Mouse (Mus musculus) left cerebral cortex, adult 2 months (tissue): ENCODE results near the gene Rab11fip4. TPM values are rescaled to one million over a fixed set of nuclear protein-coding genes. Genes with fewer than 3 reads are reported as not detected.
A peak's percentile ranks its signal among the peaks of the same experiment; 100 is the strongest.

Experiments
- DNase-seq, 2 experiments: peaks; one replicate each; pipeline ENCODE4 v3.0.0; 2021 to 2022; ENCODE audit warnings: low spot score in 2 of 2, mixed read lengths in 1 of 2; ENCODE audit errors: extremely low spot score in 1 of 2
- H3K27ac ChIP-seq: fragments of 200-600 bp; 2 replicates; pipeline ENCODE4 v1.8.1; 2022
- H3K4me3 ChIP-seq: fragments of 200-600 bp; 2 replicates; pipeline ENCODE4 v1.8.1; 2022
- CTCF ChIP-seq: fragments of 200-600 bp; IDR thresholded peaks from 2 replicates; pipeline ENCODE4 v1.8.1; 2022; ENCODE audit warnings: antibody characterized with exemption, mild to moderate bottlenecking, moderate library complexity
- intact Hi-C: fragments of 180-260 bp; cut with DNase I; formaldehyde crosslinking; loops from one replicate; pipeline ENCODE4 v1.15.1; 2025
- total RNA-seq, 2 experiments: library from RNA; stranded (reverse); gene quantifications; 2 replicates each; pipeline ENCODE4 v1.2.3; 2021

The Rab11fip4 gene
- total RNA-seq, 2 experiments from 2014 or later, result 246 to 249 TPM

DNA sequence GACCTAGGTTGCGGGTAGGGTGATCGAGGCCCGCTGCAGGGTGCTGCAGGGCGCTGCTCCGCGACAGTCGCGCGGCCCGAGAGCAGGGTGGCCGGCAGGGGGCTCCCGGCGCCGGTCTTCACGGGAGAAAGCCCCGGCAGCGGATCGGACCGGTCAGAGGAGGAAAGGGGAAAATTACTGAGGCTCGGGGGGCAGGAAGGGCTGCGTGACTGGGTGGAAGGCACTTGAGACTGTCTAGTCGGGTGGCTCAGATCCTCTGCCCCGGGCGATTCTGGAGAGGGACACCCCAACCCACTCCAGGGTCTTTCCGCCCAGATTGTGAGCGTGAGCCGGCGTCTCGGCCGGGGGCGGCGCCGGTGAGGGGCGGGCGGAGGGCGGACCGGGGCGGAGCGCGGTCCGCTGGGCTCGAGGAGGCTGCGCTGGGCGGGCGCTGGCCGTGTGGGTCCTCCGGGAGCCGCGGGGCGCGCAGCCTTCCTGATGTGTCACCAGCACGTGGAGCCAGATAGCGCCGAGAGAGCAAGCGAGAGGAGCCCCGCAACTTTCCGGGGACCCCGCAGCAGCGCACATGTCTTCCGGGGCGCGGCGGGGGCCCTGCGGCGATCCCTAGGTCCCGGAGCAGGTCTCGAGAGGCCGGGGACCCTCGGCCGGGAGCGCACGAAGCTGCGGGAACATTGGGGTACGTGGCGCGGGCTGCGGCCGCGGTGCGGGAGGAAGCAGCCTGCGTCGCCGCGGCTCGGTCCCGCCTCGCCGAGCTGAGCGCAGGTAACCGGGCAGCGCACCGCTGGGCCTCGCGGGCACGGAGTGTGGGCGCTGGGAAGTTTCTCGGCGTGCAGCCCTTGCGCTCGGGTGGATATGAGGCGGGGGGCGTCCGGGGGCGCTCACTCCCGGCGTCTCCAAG is 120.1 kb downstream of the Rab11fip4 start:
- intact Hi-C loops, result loop anchor here (1.0 to 2.0 kb wide), 2 partner anchors 82 to 209 kb away; no protein-coding TSS in a partner anchor
- TF ChIP-seq CTCF, result peak; percentile 81
- Histone ChIP-seq H3K4me3 (peak overlapping the region; percentile 71), H3K27ac (peak overlapping the region; percentile 63; the same call in 1 of the 2 replicates)
- peak; percentile 74 to 75 for DNase-seq

DNA sequence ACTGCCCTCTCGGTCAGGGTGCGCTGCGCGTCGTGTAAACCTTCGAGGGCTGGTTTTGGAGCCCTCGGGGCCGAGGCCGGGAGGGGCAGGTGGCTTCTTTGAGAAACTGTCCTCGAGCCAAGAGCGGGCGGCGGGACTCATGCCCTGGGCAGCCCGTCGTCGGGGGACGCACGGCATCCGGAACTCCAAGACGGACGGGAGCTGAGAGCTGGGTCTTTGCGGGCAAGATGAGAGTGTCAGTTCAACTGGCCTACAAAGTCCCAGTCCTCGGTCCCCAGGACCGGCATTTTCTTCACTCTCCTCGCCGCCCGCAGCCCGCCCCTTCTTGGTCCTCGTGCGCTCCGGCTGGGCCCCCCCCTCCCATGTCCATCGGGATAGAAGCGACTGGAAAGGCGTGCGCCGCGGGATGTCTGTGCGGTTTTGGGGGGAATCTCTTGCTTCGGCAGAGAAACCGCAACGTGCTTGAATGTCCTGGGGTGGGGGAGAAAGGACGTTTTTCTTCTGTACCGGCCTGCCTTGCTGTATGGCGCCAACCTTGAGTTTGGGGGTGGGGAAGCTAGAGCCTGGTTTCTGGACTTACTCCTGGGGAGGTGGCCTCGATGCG is 120.9 kb downstream of the Rab11fip4 start:
- no peak for DNase-seq
- Histone ChIP-seq H3K27ac (no peak overlapping the region), H3K4me3 (peak overlapping the region; percentile 71)
- intact Hi-C loops, result loop anchor here (2.0 kb wide), 1 partner anchor 81 kb away; no protein-coding TSS in a partner anchor
- TF ChIP-seq CTCF, result no peak

DNA sequence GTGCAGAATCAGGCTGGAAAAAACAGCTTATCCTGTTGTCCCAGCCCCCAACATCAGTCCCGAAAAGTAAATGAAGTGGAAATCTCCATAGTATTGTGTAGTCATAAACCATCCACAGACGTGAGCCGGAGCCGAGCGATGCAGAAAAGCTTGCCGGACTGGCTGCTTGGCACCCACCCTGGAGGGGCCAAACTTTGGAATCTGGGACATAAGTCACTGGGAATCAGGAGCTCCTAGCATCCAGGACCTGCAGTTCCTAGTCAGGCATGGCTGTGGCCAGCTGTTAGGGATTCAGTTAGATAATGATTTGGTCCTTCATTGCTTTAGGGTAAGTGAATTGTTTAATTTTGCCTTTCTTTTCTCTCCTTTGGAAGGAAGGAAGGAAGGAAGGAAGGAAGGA is 122.2 kb downstream of the Rab11fip4 start:
- no peak for DNase-seq
- Histone ChIP-seq H3K4me3 (no peak overlapping the region), H3K27ac (no peak overlapping the region)
- TF ChIP-seq CTCF, result no peak
- intact Hi-C loops, result no loop called here

DNA sequence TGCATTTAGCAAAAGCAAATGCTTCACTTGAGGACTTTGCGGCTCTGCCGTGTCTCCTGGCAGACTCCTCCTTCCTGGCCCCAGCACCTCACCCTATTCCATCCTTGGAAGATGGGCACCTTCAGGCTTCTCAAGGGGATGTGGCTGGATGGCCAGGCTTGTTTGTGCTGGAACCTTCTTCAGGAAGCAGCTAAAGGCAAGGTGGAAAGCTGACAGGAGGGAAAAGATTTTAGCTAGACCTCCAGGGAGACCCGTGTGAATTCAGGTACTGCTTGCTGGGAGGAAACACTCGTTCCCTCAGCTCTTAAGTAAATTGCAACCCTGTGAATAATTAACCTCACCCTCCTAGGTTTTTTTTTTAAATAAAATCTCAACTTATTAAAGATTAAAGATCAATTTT is 122.7 kb downstream of the Rab11fip4 start:
- no peak for TF ChIP-seq CTCF
- no peak overlapping the region for H3K27ac ChIP-seq
- no peak for DNase-seq
- intact Hi-C loops, result no loop called here
- H3K4me3 ChIP-seq, result no peak overlapping the region

DNA sequence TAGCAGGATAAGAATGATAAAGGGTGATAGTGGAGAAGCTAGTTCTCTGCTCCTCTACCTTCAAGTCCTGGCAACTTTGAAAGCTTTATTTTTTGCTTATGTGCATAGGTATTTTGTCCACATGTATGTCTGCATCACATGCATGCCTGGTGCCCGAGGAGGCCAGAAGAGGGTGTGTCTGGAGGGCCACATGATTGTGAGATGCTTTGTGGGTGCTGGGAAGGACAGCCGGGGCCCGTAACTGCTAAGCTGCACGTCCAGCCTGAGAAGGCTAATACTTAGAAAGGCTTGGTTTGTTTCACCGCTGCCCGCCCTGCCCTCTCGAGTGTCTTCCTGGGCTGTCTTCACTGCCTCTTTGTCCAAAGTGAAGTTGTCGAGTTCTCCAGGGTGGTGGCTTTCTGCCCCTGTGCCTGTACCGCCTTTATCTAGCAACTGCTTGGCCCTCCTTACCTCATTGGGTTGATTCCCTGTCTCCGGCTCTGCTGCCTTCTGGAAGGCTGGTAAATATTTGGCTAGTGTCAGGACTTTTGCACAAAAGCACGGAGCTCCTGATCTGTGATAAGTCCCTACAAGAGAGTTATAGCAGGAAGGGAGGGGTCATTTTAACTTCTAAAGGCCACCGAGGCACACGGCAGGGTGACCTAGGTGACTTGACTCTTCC is 123.2 kb downstream of the Rab11fip4 start:
- no peak for TF ChIP-seq CTCF
- no peak overlapping the region for H3K4me3 ChIP-seq
- no peak overlapping the region for H3K27ac ChIP-seq
- intact Hi-C loops, result no loop called here
- DNase-seq, result no peak

DNA sequence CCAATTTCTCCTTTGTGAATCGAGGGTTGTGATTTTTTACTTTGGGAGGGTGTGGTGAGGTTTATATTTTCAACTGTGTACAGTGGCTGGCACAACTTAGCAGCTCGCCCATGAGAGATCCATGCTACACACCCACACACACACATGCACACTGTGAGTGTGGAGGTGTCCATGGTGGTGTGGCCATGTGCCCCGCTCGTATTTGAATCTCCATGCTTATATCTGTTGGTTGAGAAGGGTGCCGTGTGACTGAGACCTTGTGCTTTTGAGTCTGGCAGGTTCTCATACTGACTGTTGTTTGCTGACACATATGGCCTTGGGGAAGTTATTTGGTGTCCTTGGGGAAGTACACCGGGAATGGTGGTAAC is 123.7 kb downstream of the Rab11fip4 start:
- intact Hi-C loops, result no loop called here
- TF ChIP-seq CTCF, result no peak

DNA sequence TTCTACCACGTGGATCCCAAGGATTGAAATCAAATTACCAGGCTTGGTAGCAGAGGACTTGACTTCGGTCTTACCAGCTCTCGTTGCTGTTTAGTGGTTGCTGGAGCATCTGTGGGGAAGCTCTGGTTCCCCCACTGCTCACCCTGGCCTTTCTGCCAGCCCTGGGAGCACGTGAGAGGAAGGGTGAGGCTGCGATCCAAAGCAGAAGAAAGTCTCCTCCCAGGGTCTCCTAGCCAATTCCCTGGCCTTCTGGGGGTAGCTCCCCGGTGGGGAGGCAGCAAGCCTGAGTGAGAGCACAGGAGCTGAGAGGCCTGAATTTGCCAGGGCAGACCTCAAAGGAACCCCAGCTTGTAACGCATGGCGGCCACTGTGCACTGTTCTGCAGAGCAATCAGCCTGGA is 124.3 kb downstream of the Rab11fip4 start:
- intact Hi-C loops, result no loop called here
- no peak overlapping the region for H3K4me3 ChIP-seq
- no peak overlapping the region for H3K27ac ChIP-seq
- TF ChIP-seq CTCF, result no peak
- DNase-seq, result no peak

More for the DNA sequence above, 123.7 kb downstream of the Rab11fip4 start:
- no peak overlapping the region for H3K4me3 ChIP-seq
- H3K27ac ChIP-seq, result no peak overlapping the region
- no peak for DNase-seq

DNA sequence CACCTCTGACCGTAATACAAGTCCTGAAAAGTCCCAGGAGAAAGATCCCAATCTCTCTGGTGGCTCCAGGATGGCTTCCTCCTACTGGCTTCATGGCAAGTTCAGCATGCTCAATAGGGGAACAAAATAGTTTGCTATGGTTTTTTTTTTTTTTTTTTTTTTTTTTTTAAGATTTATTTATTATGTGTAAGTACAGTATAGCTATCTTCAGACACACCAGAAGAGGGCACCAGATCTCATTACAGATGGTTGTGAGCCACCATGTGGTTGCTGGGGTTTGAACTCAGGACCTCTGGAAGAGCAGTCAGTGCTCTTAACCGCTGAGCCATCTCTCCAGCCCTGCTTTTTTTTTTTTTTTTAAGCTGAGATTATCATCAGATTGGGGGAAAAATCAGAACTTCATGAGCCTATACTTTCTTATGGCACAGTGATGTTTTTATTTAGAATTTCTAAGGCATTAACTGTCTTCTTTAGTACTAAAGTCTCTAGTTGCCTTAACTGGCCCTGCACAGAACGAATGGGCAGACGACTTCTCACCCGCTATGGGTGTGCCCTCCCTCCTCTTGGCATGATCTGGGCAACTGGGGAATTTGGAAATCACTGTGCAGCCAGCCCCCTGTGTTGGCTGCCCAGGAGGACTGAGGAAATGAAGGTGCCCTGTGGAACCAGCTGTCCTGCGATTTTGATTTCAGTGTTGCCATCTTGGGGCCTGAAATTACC is 124.9 kb downstream of the Rab11fip4 start:
- no peak for DNase-seq
- Histone ChIP-seq H3K4me3 (no peak overlapping the region), H3K27ac (no peak overlapping the region)
- intact Hi-C loops, result no loop called here
- no peak; the same call in 1 of the 2 replicates for TF ChIP-seq CTCF

DNA sequence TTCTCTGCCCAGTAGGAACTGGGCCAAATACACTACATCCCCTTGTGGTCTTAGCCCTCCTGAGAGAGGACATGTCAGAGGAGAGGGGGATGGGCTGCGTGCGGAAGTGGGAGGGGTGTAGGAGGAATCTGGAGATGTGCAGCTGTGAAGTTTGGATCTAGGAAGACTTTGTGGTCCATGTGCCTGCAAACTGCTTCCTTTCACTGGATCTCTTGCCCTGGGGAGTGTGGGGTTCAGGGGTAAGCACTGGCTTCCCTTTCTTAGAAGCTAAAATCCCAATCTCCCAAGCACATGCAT is 125.4 kb downstream of the Rab11fip4 start:
- TF ChIP-seq CTCF, result no peak
- intact Hi-C loops, result no loop called here
- no peak overlapping the region for H3K27ac ChIP-seq
- DNase-seq, result no peak
- H3K4me3 ChIP-seq, result no peak overlapping the region

DNA sequence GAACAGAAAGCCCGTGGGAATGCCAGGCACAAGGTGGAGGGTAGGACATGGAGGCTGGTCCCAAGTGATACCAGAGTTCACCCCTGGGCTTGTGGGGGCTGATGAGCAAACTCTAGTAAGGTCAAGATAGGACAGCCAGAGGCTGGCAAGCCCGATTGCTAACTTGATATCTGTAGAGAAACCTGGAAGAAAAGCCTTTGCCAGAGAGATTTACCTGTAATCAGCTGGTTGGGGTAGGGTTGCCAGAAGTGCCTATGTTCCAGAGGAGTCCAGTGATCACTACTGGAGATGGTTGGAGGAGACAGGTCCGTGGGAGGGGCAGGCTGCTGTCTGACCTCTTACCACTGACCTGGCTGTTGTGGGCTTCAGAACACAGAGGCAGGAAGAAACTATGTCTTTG is 126.3 kb downstream of the Rab11fip4 start:
- DNase-seq, result no peak
- intact Hi-C loops, result no loop called here
- Histone ChIP-seq H3K4me3 (no peak overlapping the region), H3K27ac (no peak overlapping the region)
- TF ChIP-seq CTCF, result no peak

DNA sequence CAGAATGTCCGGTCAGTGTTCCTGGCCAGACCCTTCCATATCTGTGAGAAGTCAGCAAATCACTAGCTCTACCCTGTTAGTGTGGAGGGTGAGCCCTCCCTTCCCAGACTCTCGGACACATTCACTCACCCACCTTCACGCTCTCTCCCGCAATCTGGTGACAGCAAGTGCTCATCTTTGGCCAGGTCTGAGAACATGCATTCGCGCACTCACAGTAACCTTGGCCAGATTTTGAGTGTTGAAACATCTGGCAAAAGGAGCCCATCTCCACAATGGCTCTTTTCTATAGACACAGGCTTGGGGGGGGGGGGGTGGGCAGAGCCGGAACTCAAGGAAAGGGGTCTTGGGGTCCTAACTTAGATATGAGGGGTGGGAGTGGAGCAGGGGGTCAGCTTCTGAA is 126.8 kb downstream of the Rab11fip4 start:
- no peak for TF ChIP-seq CTCF
- Histone ChIP-seq H3K4me3 (no peak overlapping the region), H3K27ac (no peak overlapping the region)
- intact Hi-C loops, result no loop called here
- DNase-seq, result no peak

DNA sequence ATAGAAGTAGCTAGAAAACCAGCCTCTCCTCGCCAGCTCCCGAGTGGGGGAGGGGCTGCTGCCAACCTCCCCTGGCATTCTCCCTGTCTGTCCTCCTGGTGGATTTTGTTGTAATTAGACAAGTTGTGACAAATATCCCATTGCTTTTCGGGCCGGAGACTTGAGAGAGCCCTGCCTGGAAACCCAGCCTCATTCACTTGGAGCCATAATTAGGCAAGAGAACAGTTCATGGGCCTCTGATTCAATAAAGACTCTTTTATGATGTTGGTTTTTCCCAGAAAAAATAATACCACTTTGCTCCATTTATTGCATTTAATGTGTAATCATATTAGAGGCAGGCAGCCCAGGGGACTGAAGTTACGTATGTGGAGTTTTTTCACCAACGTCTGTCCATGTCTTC is 127.2 kb downstream of the Rab11fip4 start:
- DNase-seq, result no peak
- Histone ChIP-seq H3K4me3 (no peak overlapping the region), H3K27ac (no peak overlapping the region)
- intact Hi-C loops, result no loop called here
- no peak for TF ChIP-seq CTCF
